35 mouse cellular contexts compared by ENCODE assay signal in genomic region chr10:21152812-21153211, GRCm38 (mm10). TPM values are rescaled to one million over a fixed set of nuclear protein-coding genes. Genes with fewer than 3 reads are reported as not detected.
"Had no signal": no experiment of that assay in that cellular context is flagged by ENCODE, and none has a peak within 500 bp of the region (broad histone marks: within the 10 kb centered on the region; RNA-seq: fewer than 3 reads in every experiment).

No protein-coding gene starts in this region.

- ATAC-seq: hindbrain, embryonic 16.5 days; hindbrain, postnatal 0 days; inflammation-experienced regulatory T-cells, adult 6 months; intestine, embryonic 15.5 days; intestine, embryonic 16.5 days; intestine, postnatal 0 days had no signal

- H3K27me3 ChIP-seq: intestine, embryonic 15.5 days had no signal

- H3K9ac ChIP-seq: heart, embryonic 12.5 days; heart, embryonic 13.5 days; heart, embryonic 15.5 days; hindbrain, embryonic 12.5 days; hindbrain, embryonic 13.5 days; hindbrain, embryonic 14.5 days; hindbrain, embryonic 15.5 days; intestine, embryonic 15.5 days; kidney, embryonic 15.5 days had no signal

- DNase-seq: heart, postnatal 10 days; heart, postnatal 14 days; heart, postnatal 36 days; heart, postnatal 4 days; kidney, adult 11 months; kidney, adult 18-20 months; kidney, adult 2 months; kidney, adult 8-10 months; kidney, adult 9 months; kidney, postnatal 10 days; kidney, postnatal 14 days; kidney, postnatal 25 days; kidney, postnatal 36 days; kidney, postnatal 4 days; layer of hippocampus, adult 9-11 months; layer of hippocampus, postnatal 36 days had no signal

- H3K36me3 ChIP-seq: heart, embryonic 12.5 days; heart, embryonic 15.5 days; hindbrain, embryonic 13.5 days; hindbrain, embryonic 15.5 days; intestine, embryonic 15.5 days had no signal

- H3K4me3 ChIP-seq: heart, embryonic 12.5 days; heart, embryonic 13.5 days; heart, embryonic 15.5 days; hindbrain, embryonic 10.5 days; hindbrain, embryonic 12.5 days; hindbrain, embryonic 13.5 days; hindbrain, embryonic 15.5 days; intestine, embryonic 15.5 days; kidney, embryonic 15.5 days; layer of hippocampus, adult 2 months; left cerebral cortex, adult 2 months had no signal

- H3K4me1 ChIP-seq: heart, embryonic 12.5 days; heart, embryonic 13.5 days; heart, embryonic 15.5 days; hindbrain, embryonic 10.5 days; hindbrain, embryonic 12.5 days; hindbrain, embryonic 13.5 days; hindbrain, embryonic 15.5 days; intestine, embryonic 15.5 days had no signal

- H3K4me2 ChIP-seq: heart, embryonic 11.5 days; heart, embryonic 12.5 days; heart, embryonic 13.5 days; heart, embryonic 15.5 days; hindbrain, embryonic 12.5 days; hindbrain, embryonic 13.5 days; hindbrain, embryonic 14.5 days; hindbrain, embryonic 15.5 days; intestine, embryonic 15.5 days; kidney, embryonic 15.5 days had no signal

- H3K9me3 ChIP-seq: heart, embryonic 12.5 days; heart, embryonic 13.5 days; heart, embryonic 15.5 days; hindbrain, embryonic 10.5 days; hindbrain, embryonic 12.5 days; hindbrain, embryonic 13.5 days; hindbrain, embryonic 15.5 days; intestine, embryonic 15.5 days; kidney, embryonic 15.5 days had no signal

- H3K27ac ChIP-seq: heart, embryonic 13.5 days; heart, embryonic 15.5 days; hindbrain, embryonic 10.5 days; hindbrain, embryonic 12.5 days; hindbrain, embryonic 13.5 days; hindbrain, embryonic 14.5 days; hindbrain, embryonic 15.5 days; hindbrain, postnatal 0 days; intestine, embryonic 15.5 days; kidney, embryonic 15.5 days; kidney, postnatal 0 days; layer of hippocampus, adult 2 months; left cerebral cortex, adult 2 months had no signal

RNA-seq across cellular contexts. Expression of gene Myb, which starts 8.0 kb away (rescaled TPM):
- total RNA-seq: heart, postnatal 36 days had no signal
